Mouse (Mus musculus) CH12.LX (cell line): ENCODE data around the gene Psmc5. TPM values are rescaled to one million over a fixed set of nuclear protein-coding genes. Genes with fewer than 3 reads are reported as not detected.

Source experiments
- DNase-seq: peaks from one replicate; pipeline ENCODE4 v3.0.0-alpha.2; 2013; ENCODE audit errors: extremely low read depth
- H3K27ac ChIP-seq: 2 replicates; pipeline ENCODE4 v1.5.1; 2012; ENCODE audit warnings: low read depth, mild to moderate bottlenecking, control low read depth, moderate library complexity; ENCODE audit not compliant: insufficient read depth
- H3K27me3 ChIP-seq: replicated peaks from 2 replicates; pipeline ENCODE3; 2012; ENCODE audit warnings: inconsistent platforms
- H3K36me3 ChIP-seq, 2 experiments: replicated peaks in 1 of 2; 2 replicates each; pipeline versions ENCODE3 to v1.6.1; 2012; ENCODE audit warnings: inconsistent platforms in 1 of 2, low read length in 1 of 2, mild to moderate bottlenecking in 1 of 2, mixed read lengths in 1 of 2, moderate library complexity in 1 of 2; ENCODE audit not compliant: control insufficient read depth in 1 of 2, insufficient read depth in 1 of 2
- H3K4me1 ChIP-seq, 2 experiments: 2 replicates each; pipeline ENCODE4 v1.6.1; 2012; ENCODE audit warnings: inconsistent platforms in 1 of 2, moderate library complexity in 1 of 2; ENCODE audit not compliant: insufficient read depth in 2 of 2, control insufficient read depth in 1 of 2
- H3K4me2 ChIP-seq: 2 replicates; pipeline ENCODE4 v1.6.1; 2012; ENCODE audit warnings: low read depth, mild to moderate bottlenecking, control low read depth; ENCODE audit not compliant: poor library complexity, insufficient read depth, severe bottlenecking
- H3K4me3 ChIP-seq, 3 experiments: fragments of 150-350 bp in 1 of 3; sonication (generic) in 1 of 3; replicated peaks in 1 of 3; 2 replicates each; pipeline versions ENCODE3 to v1.5.1; 2011 to 2012; ENCODE audit warnings: low read depth in 2 of 3, low read length in 2 of 3, mild to moderate bottlenecking in 2 of 3, moderate library complexity in 2 of 3, control low read depth in 1 of 3, improper control_type of control experiment in 1 of 3, inconsistent platforms in 1 of 3, mixed read lengths in 1 of 3; ENCODE audit not compliant: poor library complexity in 1 of 3
- H3K79me2 ChIP-seq: replicated peaks from 2 replicates; pipeline ENCODE4 v1.6.1; 2012; ENCODE audit warnings: mild to moderate bottlenecking, moderate library complexity; ENCODE audit not compliant: control insufficient read depth, poor library complexity, insufficient read depth, severe bottlenecking; ENCODE audit errors: extremely low read depth
- H3K9ac ChIP-seq: 2 replicates; pipeline ENCODE4 v1.6.1; 2012; ENCODE audit warnings: low read depth, mild to moderate bottlenecking, control low read depth, moderate library complexity; ENCODE audit not compliant: insufficient read depth
- H3K9me3 ChIP-seq: replicated peaks from 2 replicates; pipeline ENCODE3; 2012; ENCODE audit warnings: low read length, inconsistent platforms, mixed read lengths
- BHLHE40 ChIP-seq: IDR thresholded peaks from 2 replicates; pipeline ENCODE4 v1.6.1; 2011; ENCODE audit warnings: mild to moderate bottlenecking, low read depth, low read length, improper control_type of control experiment
- CTCF ChIP-seq, 2 experiments: IDR thresholded peaks in 1 of 2; conservative IDR thresholded peaks in 1 of 2; 2 replicates each; pipeline ENCODE4 v1.5.1; 2011 to 2012; ENCODE audit warnings: low read depth in 2 of 2, low read length in 2 of 2, improper control_type of control experiment in 1 of 2, inconsistent platforms in 1 of 2, mild to moderate bottlenecking in 1 of 2, moderate library complexity in 1 of 2
- E2F4 ChIP-seq: IDR thresholded peaks from 2 replicates; pipeline ENCODE4 v1.6.1; 2011; ENCODE audit warnings: low read depth, low read length, improper control_type of control experiment; ENCODE audit not compliant: insufficient replicate concordance
- ELF1 ChIP-seq: IDR thresholded peaks from 2 replicates; pipeline ENCODE4 v1.6.1; 2014; ENCODE audit warnings: low read depth, mild to moderate bottlenecking, inconsistent platforms, low read length, improper control_type of control experiment
- EP300 ChIP-seq: IDR thresholded peaks from 2 replicates; pipeline ENCODE4 v1.6.1; 2011; ENCODE audit warnings: low read length, improper control_type of control experiment
- ETS1 ChIP-seq: conservative IDR thresholded peaks from 2 replicates; pipeline ENCODE4 v1.6.1; 2012; ENCODE audit warnings: low read depth, mild to moderate bottlenecking, inconsistent platforms, low read length, improper control_type of control experiment, moderate library complexity
- GABPA ChIP-seq: IDR thresholded peaks from 2 replicates; pipeline ENCODE4 v1.6.1; 2012; ENCODE audit warnings: low read depth, low read length, improper control_type of control experiment, inconsistent platforms; ENCODE audit not compliant: insufficient replicate concordance
- HCFC1 ChIP-seq: IDR thresholded peaks from 2 replicates; pipeline ENCODE4 v1.6.1; 2012; ENCODE audit warnings: low read depth, mild to moderate bottlenecking, inconsistent platforms, low read length, improper control_type of control experiment
- IRF4 ChIP-seq: IDR thresholded peaks from 2 replicates; pipeline ENCODE4 v1.6.1; 2014; ENCODE audit warnings: low read depth, mild to moderate bottlenecking, inconsistent platforms, low read length, improper control_type of control experiment
- JUN ChIP-seq: IDR thresholded peaks from 2 replicates; pipeline ENCODE4 v1.6.1; 2011; ENCODE audit warnings: low read depth, mild to moderate bottlenecking, low read length, improper control_type of control experiment, moderate library complexity; ENCODE audit not compliant: insufficient read depth
- JUND ChIP-seq: conservative IDR thresholded peaks from 2 replicates; pipeline ENCODE4 v1.6.1; 2011; ENCODE audit warnings: low read depth, low read length, improper control_type of control experiment
- KAT2A ChIP-seq: IDR thresholded peaks from 2 replicates; pipeline ENCODE4 v1.6.1; 2012; ENCODE audit warnings: low read length, improper control_type of control experiment, inconsistent platforms; ENCODE audit not compliant: insufficient replicate concordance
- MAFK ChIP-seq: IDR thresholded peaks from 2 replicates; pipeline ENCODE4 v1.6.1; 2011; ENCODE audit warnings: low read length, improper control_type of control experiment; ENCODE audit not compliant: insufficient replicate concordance
- MAX ChIP-seq: IDR thresholded peaks from 2 replicates; pipeline ENCODE4 v1.6.1; 2011; ENCODE audit warnings: low read length, improper control_type of control experiment
- MAZ ChIP-seq: IDR thresholded peaks from 2 replicates; pipeline ENCODE4 v1.6.1; 2012; ENCODE audit warnings: low read depth, mild to moderate bottlenecking, inconsistent platforms, low read length, improper control_type of control experiment, moderate library complexity
- MEF2A ChIP-seq: IDR thresholded peaks from 2 replicates; pipeline ENCODE4 v1.6.1; 2014; ENCODE audit warnings: low read depth, mild to moderate bottlenecking, inconsistent platforms, low read length, improper control_type of control experiment, borderline replicate concordance
- MXI1 ChIP-seq: IDR thresholded peaks from 2 replicates; pipeline ENCODE4 v1.6.1; 2011; ENCODE audit warnings: mild to moderate bottlenecking, low read depth, low read length, improper control_type of control experiment
- MYC ChIP-seq: IDR thresholded peaks from 2 replicates; pipeline ENCODE4 v1.6.1; 2011; ENCODE audit warnings: low read depth, mild to moderate bottlenecking, improper control_type of control experiment, low read length
- NELFE ChIP-seq: IDR thresholded peaks from 2 replicates; pipeline ENCODE4 v1.6.1; 2011; ENCODE audit warnings: low read depth, low read length, improper control_type of control experiment
- NRF1 ChIP-seq: IDR thresholded peaks from 2 replicates; pipeline ENCODE4 v1.6.1; 2014; ENCODE audit warnings: low read depth, mild to moderate bottlenecking, inconsistent platforms, low read length, improper control_type of control experiment, moderate library complexity
- PAX5 ChIP-seq: IDR thresholded peaks from 2 replicates; pipeline ENCODE4 v1.6.1; 2012; ENCODE audit warnings: low read length, inconsistent platforms, mixed read lengths
- POLR2A ChIP-seq: IDR thresholded peaks from 2 replicates; pipeline ENCODE4 v1.6.1; 2011; ENCODE audit warnings: low read depth, mild to moderate bottlenecking, improper control_type of control experiment, low read length
- POLR2AphosphoS2 ChIP-seq: IDR thresholded peaks from 2 replicates; pipeline ENCODE4 v1.6.1; 2011; ENCODE audit warnings: low read depth, low read length, improper control_type of control experiment
- RAD21 ChIP-seq: IDR thresholded peaks from 2 replicates; pipeline ENCODE4 v1.6.1; 2011; ENCODE audit warnings: low read depth, mild to moderate bottlenecking, low read length, improper control_type of control experiment, moderate library complexity
- RCOR1 ChIP-seq: conservative IDR thresholded peaks from 2 replicates; pipeline ENCODE4 v1.6.1; 2012; ENCODE audit warnings: low read depth, mild to moderate bottlenecking, inconsistent platforms, low read length, improper control_type of control experiment
- SIN3A ChIP-seq: IDR thresholded peaks from 2 replicates; pipeline ENCODE4 v1.6.1; 2012; ENCODE audit warnings: low read length, improper control_type of control experiment, inconsistent platforms
- SMC3 ChIP-seq: IDR thresholded peaks from 2 replicates; pipeline ENCODE4 v1.6.1; 2011; ENCODE audit warnings: low read depth, low read length, improper control_type of control experiment
- TBP ChIP-seq: conservative IDR thresholded peaks from 2 replicates; pipeline ENCODE4 v1.6.1; 2011; ENCODE audit warnings: low read depth, low read length, improper control_type of control experiment
- TCF12 ChIP-seq: IDR thresholded peaks from 2 replicates; pipeline ENCODE4 v1.6.1; 2014; ENCODE audit warnings: low read depth, mild to moderate bottlenecking, inconsistent platforms, low read length, improper control_type of control experiment
- USF1 ChIP-seq: IDR thresholded peaks from 2 replicates; pipeline ENCODE4 v1.6.1; 2014; ENCODE audit warnings: low read depth, mild to moderate bottlenecking, inconsistent platforms, low read length, improper control_type of control experiment
- USF2 ChIP-seq: conservative IDR thresholded peaks from 2 replicates; pipeline ENCODE4 v1.6.1; 2011; ENCODE audit warnings: low read depth, low read length, improper control_type of control experiment
- ZC3H11A ChIP-seq: IDR thresholded peaks from 2 replicates; pipeline ENCODE4 v1.6.1; 2012; ENCODE audit warnings: low read depth, mild to moderate bottlenecking, inconsistent platforms, low read length, improper control_type of control experiment
- ZKSCAN1 ChIP-seq: IDR thresholded peaks from 2 replicates; pipeline ENCODE4 v1.6.1; 2012; ENCODE audit warnings: low read depth, inconsistent platforms, low read length, improper control_type of control experiment, borderline replicate concordance
- ZNF384 ChIP-seq: IDR thresholded peaks from 2 replicates; pipeline ENCODE4 v1.6.1; 2012; ENCODE audit warnings: low read depth, low read length, improper control_type of control experiment, inconsistent platforms
- dilution Hi-C: fragments of 300-500 bp; cut with MboI; formaldehyde crosslinking; loops from 2 replicates; pipeline ENCODE4 v1.14.3; 2020; ENCODE audit warnings: low sequenced_read_pairs; ENCODE audit not compliant: extremely low pct_unique_long_range_greater_than_20kb, extremely low pct_ligation_motif_present
- in situ Hi-C: fragments of 300-500 bp; cut with MboI; formaldehyde crosslinking; loops from 3 replicates; pipeline ENCODE4 v1.14.3; 2019; ENCODE audit warnings: low sequenced_read_pairs, low pct_ligation_motif_present, low pct_unique_long_range_greater_than_20kb, mixed read lengths
- polyA plus RNA-seq: library from polyadenylated mRNA; unstranded; fragments of >175 nt; gene quantifications from 2 replicates; pipeline ENCODE4 v1.2.1, GENCODE M21; 2012; ENCODE audit warnings: low read depth; ENCODE audit not compliant: insufficient read length
- total RNA-seq, 2 experiments: library from RNA; depleted of rRNA; stranded (reverse); fragments of 300-350 nt in 1 of 2; fragments of >200 nt in 1 of 2; gene quantifications; 2 replicates each; pipeline ENCODE4 v1.2.3; 2012 to 2014

The Psmc5 gene
- total and polyA plus RNA-seq, 3 experiments = 139 to 344 (median 250) TPM

DNA sequence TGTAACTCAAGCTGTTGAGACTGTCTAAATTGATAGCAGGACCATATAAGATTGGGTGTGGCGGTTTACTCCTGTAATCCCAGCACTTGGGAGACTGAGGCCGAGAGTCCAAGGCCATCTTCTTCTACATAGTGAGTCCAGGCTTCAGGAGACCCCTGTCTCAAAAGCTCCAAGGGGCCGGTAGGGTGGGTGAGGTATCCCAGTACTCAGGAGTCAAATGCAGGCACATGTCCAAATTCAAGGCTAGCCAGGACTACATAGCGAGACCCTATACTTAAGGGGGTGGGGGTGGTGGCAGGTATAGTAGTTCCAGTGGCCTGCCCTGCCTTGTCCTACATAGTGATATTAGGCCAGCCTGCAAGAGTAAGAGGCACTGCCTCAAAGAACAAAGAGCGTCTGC, 41.1 kb upstream of the Psmc5 start:
- H3K9me3 ChIP-seq = no peaks in the 10 kb centered on the region
- DNase-seq = no peak
- dilution Hi-C loops = no loop called here
- H3K4me1 ChIP-seq = peaks cover 8 to 47% of the 10 kb centered on the region in 2 experiments
- H3K4me2 ChIP-seq = peak overlapping the region; percentile 94
- H3K79me2 ChIP-seq = peaks cover 68% of the 10 kb centered on the region
- H3K9ac ChIP-seq = peak overlapping the region; percentile 95
- no peaks in the 10 kb centered on the region for H3K27me3 ChIP-seq
- peaks cover 29 to 50% of the 10 kb centered on the region in 2 experiments for H3K36me3 ChIP-seq
- in situ Hi-C loops = no loop called here
- no peak overlapping the region for H3K27ac ChIP-seq
- H3K4me3 ChIP-seq = peak overlapping the region; percentile 93 to 97 (median 93)
- TF ChIP-seq SIN3A (0 out of 2 replicates have a peak, but pooled peaks have one; percentile 2), MAZ (no peak), PAX5 (no peak), SMC3 (no peak)

- dilution Hi-C loops = no loop called here
- DNase-seq = no peak
- peak overlapping the region; percentile 93 to 97 (median 93) for H3K4me3 ChIP-seq
- TF ChIP-seq GABPA (no peak), POLR2A (no peak), USF2 (no peak), IRF4 (no peak), KAT2A (no peak), JUND (no peak), HCFC1 (no peak), ZNF384 (no peak), E2F4 (no peak), CTCF (conservative IDR thresholded peaks at IDR 0.05 in 1 of 2, IDR thresholded peaks at IDR 0.05 in 1 of 2; ENCODE audit: low read depth in 2 of 2, low read length in 2 of 2) (no peak), BHLHE40 (no peak), ELF1 (0 out of 2 replicates have a peak, but pooled peaks have one; percentile 12), TCF12 (no peak), JUN (no peak), MAFK (no peak), EP300 (0 out of 2 replicates have a peak, but pooled peaks have one; percentile 27), MEF2A (no peak), ZC3H11A (no peak), SIN3A (0 out of 2 replicates have a peak, but pooled peaks have one; percentile 71), MXI1 (peak; percentile 9; the same call in 1 of the 2 replicates), TBP (no peak), USF1 (no peak), NRF1 (no peak), ZKSCAN1 (no peak), MAX (0 out of 2 replicates have a peak, but pooled peaks have one; percentile 39), RCOR1 (no peak), RAD21 (no peak), POLR2AphosphoS2 (no peak), NELFE (no peak), MYC (no peak), ETS1 (no peak), SMC3 (no peak)
These were observed 40.5 kb upstream of the Psmc5 start for GRCm38 (mm10) chr11:106215450-106215859.

More at GRCm38 (mm10) chr11:106215450-106215859, 40.5 kb upstream of the Psmc5 start:
- peaks cover 74% of the 10 kb centered on the region for H3K79me2 ChIP-seq
- peaks cover 24 to 50% of the 10 kb centered on the region in 2 experiments for H3K36me3 ChIP-seq
- no peaks in the 10 kb centered on the region for H3K27me3 ChIP-seq
- H3K9ac ChIP-seq = peak overlapping the region; percentile 95
- peaks cover 8 to 53% of the 10 kb centered on the region in 2 experiments for H3K4me1 ChIP-seq
- no peaks in the 10 kb centered on the region for H3K9me3 ChIP-seq
- in situ Hi-C loops = no loop called here
- H3K4me2 ChIP-seq = peak overlapping the region; percentile 94
- H3K27ac ChIP-seq = no peak overlapping the region
